Mouse (Mus musculus): ENCODE results near the gene 2610528J11Rik. TPM values are rescaled to one million over a fixed set of nuclear protein-coding genes. Genes with fewer than 3 reads are reported as not detected.

The 2610528J11Rik gene
- total and polyA plus RNA-seq, 3 experiments: not detected

DNA sequence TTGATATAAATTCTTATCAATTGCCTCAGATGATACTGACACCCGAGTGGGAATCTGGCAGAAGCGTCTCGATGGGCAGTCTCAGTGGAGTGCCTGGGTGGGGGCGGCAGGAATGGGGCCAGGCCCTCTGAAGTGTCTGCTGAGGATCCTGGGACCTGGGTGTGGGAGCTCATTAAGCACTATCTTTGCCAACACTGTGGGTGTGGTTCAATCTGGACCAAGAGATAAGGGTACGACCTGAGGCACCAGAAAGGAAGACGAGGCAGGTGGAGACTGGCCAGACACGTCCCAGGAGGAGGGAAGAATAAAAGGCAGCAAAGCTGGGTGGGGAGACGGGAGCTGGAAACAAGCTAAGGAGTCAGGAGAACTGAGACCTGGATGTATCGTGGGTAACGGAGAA is 41.9 kb downstream of the 2610528J11Rik start:
- Histone ChIP-seq H3K27ac (ENCODE audit: insufficient read depth, low read depth) (no peak overlapping the region), H3K9ac (ENCODE audit: insufficient read depth, low read depth) (no peak overlapping the region), H3K79me2 (replicated peaks; ENCODE audit: control insufficient read depth, extremely low read depth, insufficient read depth, poor library complexity, severe bottlenecking) (no peaks in the 10 kb centered on the region), H3K4me2 (ENCODE audit: insufficient read depth, low read depth, poor library complexity, severe bottlenecking) (no peak overlapping the region), H3K4me3 (replicated peaks in 1 of 3; ENCODE audit: low read depth in 2 of 3, low read length in 2 of 3, poor library complexity in 1 of 3) (no peak overlapping the region), H3K27me3 (replicated peaks) (peaks cover 94% of the 10 kb centered on the region), H3K4me1 (ENCODE audit: control insufficient read depth in 1 of 2, insufficient read depth in 2 of 2) (no peaks in the 10 kb centered on the region), H3K36me3 (replicated peaks in 1 of 2; ENCODE audit: control insufficient read depth in 1 of 2, insufficient read depth in 1 of 2, low read length in 1 of 2) (no peaks in the 10 kb centered on the region), H3K9me3 (replicated peaks; ENCODE audit: low read length) (no peaks in the 10 kb centered on the region)
- in situ Hi-C loops (cut with MboI; ENCODE audit: low pct_ligation_motif_present, low pct_unique_long_range_greater_than_20kb, low sequenced_read_pairs) (loop anchor here (10.0 kb wide), 1 partner anchor 344 kb away; no protein-coding TSS in a partner anchor), dilution Hi-C loops (cut with MboI; ENCODE audit: extremely low pct_ligation_motif_present, extremely low pct_unique_long_range_greater_than_20kb, low sequenced_read_pairs) (no loop called here)
- no peak for TF ChIP-seq POLR2A (IDR thresholded peaks at IDR 0.05; ENCODE audit: low read depth, low read length)
- no peak for TF ChIP-seq HCFC1 (IDR thresholded peaks at IDR 0.05; ENCODE audit: low read depth, low read length)
- no peak for TF ChIP-seq ZNF384 (IDR thresholded peaks at IDR 0.05; ENCODE audit: low read depth, low read length)
- no peak for TF ChIP-seq UBTF (IDR thresholded peaks at IDR 0.05; ENCODE audit: low read depth, low read length)
- TF ChIP-seq E2F4 (IDR thresholded peaks at IDR 0.05; ENCODE audit: insufficient replicate concordance, low read depth, low read length): no peak
- no peak for TF ChIP-seq RCOR1 (conservative IDR thresholded peaks at IDR 0.05; ENCODE audit: low read depth, low read length)
- no peak for DNase-seq (ENCODE audit: extremely low read depth)

DNA sequence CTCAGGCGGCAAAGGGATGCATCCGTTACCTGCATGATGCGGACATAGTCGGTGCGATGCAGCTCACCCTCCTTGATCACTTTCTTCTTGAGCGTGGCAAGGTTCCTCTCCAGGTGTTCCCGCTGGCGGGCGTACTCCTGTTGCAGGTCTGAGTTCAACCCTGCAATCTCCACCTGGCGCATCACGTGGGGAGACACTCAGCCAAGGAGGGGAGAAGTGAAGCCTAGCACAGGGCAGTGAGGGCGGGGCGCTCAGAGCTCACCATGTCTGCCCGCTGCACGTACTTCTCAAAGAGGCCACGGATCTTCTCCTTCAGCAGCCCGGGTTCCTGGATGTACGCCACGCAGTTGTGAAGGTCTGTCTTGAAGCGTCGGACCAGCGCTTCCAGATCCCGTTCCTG is 42.5 kb downstream of the 2610528J11Rik start:
- H3K9ac ChIP-seq (ENCODE audit: insufficient read depth, low read depth): no peak overlapping the region
- no peak for TF ChIP-seq E2F4 (IDR thresholded peaks at IDR 0.05; ENCODE audit: insufficient replicate concordance, low read depth, low read length)
- no peak for TF ChIP-seq MAFK (IDR thresholded peaks at IDR 0.05; ENCODE audit: insufficient replicate concordance, low read length)
- TF ChIP-seq MXI1 (IDR thresholded peaks at IDR 0.05; ENCODE audit: low read depth, low read length): no peak
- no peak for TF ChIP-seq PAX5 (IDR thresholded peaks at IDR 0.05; ENCODE audit: low read length)
- no peak for TF ChIP-seq JUN (IDR thresholded peaks at IDR 0.05; ENCODE audit: insufficient read depth, low read depth, low read length)
- no peak for TF ChIP-seq EP300 (IDR thresholded peaks at IDR 0.05; ENCODE audit: low read length)
- no peak for TF ChIP-seq MAX (IDR thresholded peaks at IDR 0.05; ENCODE audit: low read length)
- H3K27ac ChIP-seq (ENCODE audit: insufficient read depth, low read depth): no peak overlapping the region
- no peaks in the 10 kb centered on the region for H3K4me1 ChIP-seq (ENCODE audit: control insufficient read depth in 1 of 2, insufficient read depth in 2 of 2)
- H3K9me3 ChIP-seq (replicated peaks; ENCODE audit: low read length): no peaks in the 10 kb centered on the region
- in situ Hi-C loops (cut with MboI; ENCODE audit: low pct_ligation_motif_present, low pct_unique_long_range_greater_than_20kb, low sequenced_read_pairs): loop anchor here (10.0 kb wide), 1 partner anchor 345 kb away; no protein-coding TSS in a partner anchor
- H3K4me3 ChIP-seq (replicated peaks in 1 of 3; ENCODE audit: low read depth in 2 of 3, low read length in 2 of 3, poor library complexity in 1 of 3): no peak overlapping the region
- DNase-seq (ENCODE audit: extremely low read depth): no peak
- H3K27me3 ChIP-seq (replicated peaks): peaks cover 94% of the 10 kb centered on the region
- dilution Hi-C loops (cut with MboI; ENCODE audit: extremely low pct_ligation_motif_present, extremely low pct_unique_long_range_greater_than_20kb, low sequenced_read_pairs): no loop called here
- H3K36me3 ChIP-seq (replicated peaks in 1 of 2; ENCODE audit: control insufficient read depth in 1 of 2, insufficient read depth in 1 of 2, low read length in 1 of 2): no peaks in the 10 kb centered on the region
- no peaks in the 10 kb centered on the region for H3K79me2 ChIP-seq (replicated peaks; ENCODE audit: control insufficient read depth, extremely low read depth, insufficient read depth, poor library complexity, severe bottlenecking)
- H3K4me2 ChIP-seq (ENCODE audit: insufficient read depth, low read depth, poor library complexity, severe bottlenecking): no peak overlapping the region

DNA sequence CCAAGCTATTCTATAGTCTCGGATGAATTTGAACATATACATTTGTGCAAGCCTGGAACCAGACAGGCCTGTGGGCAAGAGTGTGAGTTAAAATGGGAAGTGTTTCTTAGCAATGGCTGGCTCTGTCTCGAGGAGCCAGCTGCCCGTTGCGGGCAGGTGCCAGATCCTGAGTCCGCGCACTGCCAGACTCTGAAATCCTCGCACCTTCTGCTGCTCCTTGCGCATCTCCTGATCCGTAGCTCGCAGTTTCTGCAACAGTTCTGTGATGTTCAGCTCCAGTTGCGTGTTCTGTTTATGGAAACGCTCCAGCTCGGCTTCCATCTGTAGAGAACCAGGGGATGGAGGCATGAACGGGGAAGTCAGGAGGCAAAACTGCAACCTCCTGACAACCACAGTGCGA is 44.6 kb downstream of the 2610528J11Rik start:
- Histone ChIP-seq H3K4me3 (replicated peaks in 1 of 3; ENCODE audit: low read depth in 2 of 3, low read length in 2 of 3, poor library complexity in 1 of 3) (no peak overlapping the region), H3K27me3 (replicated peaks) (peaks cover 95% of the 10 kb centered on the region), H3K27ac (ENCODE audit: insufficient read depth, low read depth) (no peak overlapping the region), H3K79me2 (replicated peaks; ENCODE audit: control insufficient read depth, extremely low read depth, insufficient read depth, poor library complexity, severe bottlenecking) (no peaks in the 10 kb centered on the region), H3K9me3 (replicated peaks; ENCODE audit: low read length) (no peaks in the 10 kb centered on the region), H3K36me3 (replicated peaks in 1 of 2; ENCODE audit: control insufficient read depth in 1 of 2, insufficient read depth in 1 of 2, low read length in 1 of 2) (no peaks in the 10 kb centered on the region), H3K4me2 (ENCODE audit: insufficient read depth, low read depth, poor library complexity, severe bottlenecking) (no peak overlapping the region), H3K9ac (ENCODE audit: insufficient read depth, low read depth) (no peak overlapping the region), H3K4me1 (ENCODE audit: control insufficient read depth in 1 of 2, insufficient read depth in 2 of 2) (no peaks in the 10 kb centered on the region)
- dilution Hi-C loops (cut with MboI; ENCODE audit: extremely low pct_ligation_motif_present, extremely low pct_unique_long_range_greater_than_20kb, low sequenced_read_pairs) (no loop called here), in situ Hi-C loops (cut with MboI; ENCODE audit: low pct_ligation_motif_present, low pct_unique_long_range_greater_than_20kb, low sequenced_read_pairs) (no loop called here)
- DNase-seq (ENCODE audit: extremely low read depth): no peak
- TF ChIP-seq JUN (IDR thresholded peaks at IDR 0.05; ENCODE audit: insufficient read depth, low read depth, low read length) (no peak), BHLHE40 (IDR thresholded peaks at IDR 0.05; ENCODE audit: low read depth, low read length) (no peak), MXI1 (IDR thresholded peaks at IDR 0.05; ENCODE audit: low read depth, low read length) (no peak), RAD21 (IDR thresholded peaks at IDR 0.05; ENCODE audit: low read depth, low read length) (no peak), CTCF (conservative IDR thresholded peaks at IDR 0.05 in 1 of 2, IDR thresholded peaks at IDR 0.05 in 1 of 2; ENCODE audit: low read depth in 2 of 2, low read length in 2 of 2) (no peak), ETS1 (conservative IDR thresholded peaks at IDR 0.05; ENCODE audit: low read depth, low read length) (no peak), CHD1 (IDR thresholded peaks at IDR 0.05; ENCODE audit: low read depth, low read length) (no peak), NRF1 (IDR thresholded peaks at IDR 0.05; ENCODE audit: low read depth, low read length) (no peak), NELFE (IDR thresholded peaks at IDR 0.05; ENCODE audit: low read depth, low read length) (no peak), MAX (IDR thresholded peaks at IDR 0.05; ENCODE audit: low read length) (no peak), ZMIZ1 (IDR thresholded peaks at IDR 0.05; ENCODE audit: low read depth, low read length) (no peak), POLR2AphosphoS2 (IDR thresholded peaks at IDR 0.05; ENCODE audit: low read depth, low read length) (no peak), ELF1 (IDR thresholded peaks at IDR 0.05; ENCODE audit: low read depth, low read length) (no peak), GABPA (IDR thresholded peaks at IDR 0.05; ENCODE audit: insufficient replicate concordance, low read depth, low read length) (no peak), POLR2A (IDR thresholded peaks at IDR 0.05; ENCODE audit: low read depth, low read length) (no peak), CHD2 (IDR thresholded peaks at IDR 0.05; ENCODE audit: low read length) (no peak), MYC (IDR thresholded peaks at IDR 0.05; ENCODE audit: low read depth, low read length) (no peak), EP300 (IDR thresholded peaks at IDR 0.05; ENCODE audit: low read length) (no peak), TCF12 (IDR thresholded peaks at IDR 0.05; ENCODE audit: low read depth, low read length) (no peak)
